Mouse (Mus musculus) right cerebral cortex, postnatal 25 days (tissue): ENCODE results near the gene Ssh1.

ENCODE experiments used
- DNase-seq: peaks from one replicate; pipeline ENCODE4 v3.0.0; 2022

Gene Ssh1

DNA sequence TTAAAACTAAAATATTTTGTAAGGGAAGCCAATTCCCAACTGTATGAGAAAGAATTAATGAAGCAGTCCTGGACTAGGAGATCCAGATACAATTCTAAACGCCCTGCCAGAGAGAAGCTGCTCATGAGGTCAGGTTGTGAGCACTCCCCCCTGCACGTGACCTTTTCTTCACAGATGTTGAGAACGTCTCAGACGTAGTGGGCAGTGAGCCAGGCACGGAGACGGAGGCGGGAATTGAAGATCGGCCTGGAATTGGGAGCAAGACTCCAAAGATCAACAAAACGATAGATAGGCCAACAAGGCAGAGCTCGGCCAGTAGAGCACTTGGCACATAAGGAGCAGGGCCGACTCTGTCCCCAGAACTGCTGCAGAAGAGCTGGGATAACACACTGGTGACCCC, 106.6 kb downstream of the Ssh1 start:
- DNase-seq: no peak
